Comparison of ENCODE assay signal across 8 mouse cellular contexts in genomic region chr8:84192555-84192954, GRCm38 (mm10). TPM values are rescaled to one million over a fixed set of nuclear protein-coding genes. Genes with fewer than 3 reads are reported as not detected.
DNase-seq lines count a peak whose midpoint lies in the region; ATAC-seq and TF ChIP-seq lines count a peak whose summit lies in the region.

No protein-coding gene starts in this region.

- H3K36me3 ChIP-seq in hindbrain, embryonic 15.5 days: no peaks in the 10 kb centered on the region
- H3K36me3 ChIP-seq in midbrain, embryonic 16.5 days (ENCODE audit: control insufficient read depth, insufficient read depth, low read length): no peaks in the 10 kb centered on the region

- ATAC-seq in cerebellum, adult (ENCODE audit: insufficient number of reproducible peaks, low FRiP score, low TSS enrichment): no peak
- peak; percentile 47; the same call in 1 of the 2 replicates for ATAC-seq in hindbrain, embryonic 15.5 days (ENCODE audit: low FRiP score, low read depth)
- ATAC-seq in midbrain, embryonic 16.5 days: no peak

- DNase-seq in cerebellum, adult 2 months: peak; percentile 62
- peak; percentile 57 for DNase-seq in c-Kit-negative CD71-positive TER-119-positive erythroid progenitor cells, embryonic 14.5 days (ENCODE audit: low read depth, low spot score)
- peak; percentile 64 to 76 for DNase-seq in gastrocnemius, adult 8-10 months (ENCODE audit: low spot score in 2 of 2)
- peak; percentile 89 for DNase-seq in liver
- peak; percentile 60 to 65 for DNase-seq in spleen, postnatal 36 days (ENCODE audit: low spot score in 2 of 2)

- no peaks in the 10 kb centered on the region for H3K27me3 ChIP-seq in cerebellum, adult 2 months (ENCODE audit: control insufficient read depth, insufficient read depth, low read length)
- 0 out of 2 replicates have a peak, but pooled peaks cover under 1% of the 10 kb centered on the region for H3K27me3 ChIP-seq in hindbrain, embryonic 15.5 days
- H3K27me3 ChIP-seq in midbrain, embryonic 16.5 days (ENCODE audit: control insufficient read depth, insufficient read depth, low read depth, low read length): peaks cover 5% of the 10 kb centered on the region

- TF ChIP-seq CTCF in cerebellum, adult 2 months (IDR thresholded peaks at IDR 0.05; ENCODE audit: borderline replicate concordance, insufficient read depth, low read depth, low read length): no peak

- H3K9ac ChIP-seq in hindbrain, embryonic 15.5 days: no peak overlapping the region
- 0 out of 2 replicates have a peak overlapping the region, but pooled peaks have one; percentile 34 for H3K9ac ChIP-seq in midbrain, embryonic 16.5 days (ENCODE audit: low read depth, low read length)

- H3K4me2 ChIP-seq in hindbrain, embryonic 15.5 days: peak overlapping the region; percentile 43
- peak overlapping the region; percentile 43 for H3K4me2 ChIP-seq in midbrain, embryonic 16.5 days (ENCODE audit: low read length)

- WGBS in cerebellum, adult 2 months: 3% methylated on average over 33 of the region's 33 CpGs
- WGBS in hindbrain, embryonic 15.5 days: 4% methylated on average over 33 of the region's 33 CpGs
- 3% methylated on average over 33 of the region's 33 CpGs for WGBS in midbrain, embryonic 16.5 days

- H3K4me3 ChIP-seq in cerebellum, adult 2 months (replicated peaks; ENCODE audit: insufficient read depth, low read depth, low read length): peak overlapping the region; percentile 41
- H3K4me3 ChIP-seq in hindbrain, embryonic 15.5 days: peak overlapping the region; percentile 12
- H3K4me3 ChIP-seq in midbrain, embryonic 16.5 days (ENCODE audit: low read depth, low read length): peak overlapping the region; percentile 22

- no peaks in the 10 kb centered on the region for H3K9me3 ChIP-seq in hindbrain, embryonic 15.5 days
- no peaks in the 10 kb centered on the region for H3K9me3 ChIP-seq in midbrain, embryonic 16.5 days (replicated peaks; ENCODE audit: control insufficient read depth, low read length, poor library complexity, severe bottlenecking)

- no peak for TF ChIP-seq POLR2A in cerebellum, adult 2 months (IDR thresholded peaks at IDR 0.05; ENCODE audit: borderline replicate concordance, insufficient read depth, low read length)

- peak overlapping the region; percentile 4; the same call in 1 of the 2 replicates for H3K27ac ChIP-seq in cerebellum, adult 2 months (ENCODE audit: insufficient read depth, low read length)
- peak overlapping the region; percentile 60 for H3K27ac ChIP-seq in hindbrain, embryonic 15.5 days (replicated peaks)
- no peak overlapping the region; the same call in 1 of the 2 replicates for H3K27ac ChIP-seq in midbrain, embryonic 16.5 days (ENCODE audit: low read length)

- no peaks in the 10 kb centered on the region for H3K4me1 ChIP-seq in cerebellum, adult 2 months (ENCODE audit: control insufficient read depth, insufficient read depth, low read length)
- H3K4me1 ChIP-seq in hindbrain, embryonic 15.5 days (replicated peaks): peaks cover 15% of the 10 kb centered on the region
- peaks cover 2% of the 10 kb centered on the region; the same call in 1 of the 2 replicates for H3K4me1 ChIP-seq in midbrain, embryonic 16.5 days (ENCODE audit: control insufficient read depth, insufficient read depth, low read length)

RNA-seq across cellular contexts. Expression of gene Nanos3, which starts 7.5 kb away (rescaled TPM):
- polyA plus RNA-seq in cerebellum, adult 2 months (2012; rRNA removed): 2.3 and 2.8 TPM in 2 replicates
- total RNA-seq in gastrocnemius, adult 8-10 months (2022): not detected
- 8.0 and 8.7 TPM in 2 replicates for polyA plus RNA-seq in hindbrain, embryonic 15.5 days (2015; fragmentation: Nextera tagmentation; extraction: Ambion mirVana)
- 6.6 and 7.1 TPM in 2 replicates for polyA plus RNA-seq in midbrain, embryonic 16.5 days (2015; fragmentation: Nextera tagmentation; extraction: Ambion mirVana)

RNA-seq across cellular contexts. Expression of gene Zswim4, which starts 44.3 kb away (rescaled TPM):
- polyA plus RNA-seq in cerebellum, adult 2 months (2012; rRNA removed): 14.0 TPM in 2 replicates
- 1 to 10 TPM; 6.8 to 7.9 (median 7.0) TPM for total RNA-seq in gastrocnemius, adult 8-10 months (2022)
- polyA plus RNA-seq in hindbrain, embryonic 15.5 days (2015; fragmentation: Nextera tagmentation; extraction: Ambion mirVana): 23.3 and 24.9 TPM in 2 replicates
- 22.4 and 26.4 TPM in 2 replicates for polyA plus RNA-seq in midbrain, embryonic 16.5 days (2015; fragmentation: Nextera tagmentation; extraction: Ambion mirVana)

RNA-seq across cellular contexts. Expression of gene 4930432K21Rik, which starts 44.7 kb away (rescaled TPM):
- 2.7 and 3.2 TPM in 2 replicates for polyA plus RNA-seq in cerebellum, adult 2 months (2012; rRNA removed)
- under 1 TPM; 0.16 to 0.46 (median 0.30) TPM for total RNA-seq in gastrocnemius, adult 8-10 months (2022)
- 2.3 and 2.8 TPM in 2 replicates for polyA plus RNA-seq in hindbrain, embryonic 15.5 days (2015; fragmentation: Nextera tagmentation; extraction: Ambion mirVana)
- polyA plus RNA-seq in midbrain, embryonic 16.5 days (2015; fragmentation: Nextera tagmentation; extraction: Ambion mirVana): 2.1 and 2.5 TPM in 2 replicates

RNA-seq across cellular contexts. Expression of gene Cc2d1a, which starts 44.8 kb away (rescaled TPM):
- polyA plus RNA-seq in cerebellum, adult 2 months (2012; rRNA removed): 40.4 and 45.1 TPM in 2 replicates
- total RNA-seq in gastrocnemius, adult 8-10 months (2022): 10 to 100 TPM; 14.0 to 20.0 (median 15.4) TPM
- polyA plus RNA-seq in hindbrain, embryonic 15.5 days (2015; fragmentation: Nextera tagmentation; extraction: Ambion mirVana): 41.5 and 47.1 TPM in 2 replicates
- 55.7 and 64.8 TPM in 2 replicates for polyA plus RNA-seq in midbrain, embryonic 16.5 days (2015; fragmentation: Nextera tagmentation; extraction: Ambion mirVana)

RNA-seq across cellular contexts. Expression of gene D8Ertd738e, which starts 57.0 kb away (rescaled TPM):
- polyA plus RNA-seq in cerebellum, adult 2 months (2012; rRNA removed): 210 and 226 TPM in 2 replicates
- total RNA-seq in gastrocnemius, adult 8-10 months (2022): 100 to 1,000 TPM; 142 to 179 (median 152) TPM
- 245 and 260 TPM in 2 replicates for polyA plus RNA-seq in hindbrain, embryonic 15.5 days (2015; fragmentation: Nextera tagmentation; extraction: Ambion mirVana)
- polyA plus RNA-seq in midbrain, embryonic 16.5 days (2015; fragmentation: Nextera tagmentation; extraction: Ambion mirVana): 229 and 244 TPM in 2 replicates
